Mouse (Mus musculus): Measurements from ENCODE around the gene Dlgap1.

DNA sequence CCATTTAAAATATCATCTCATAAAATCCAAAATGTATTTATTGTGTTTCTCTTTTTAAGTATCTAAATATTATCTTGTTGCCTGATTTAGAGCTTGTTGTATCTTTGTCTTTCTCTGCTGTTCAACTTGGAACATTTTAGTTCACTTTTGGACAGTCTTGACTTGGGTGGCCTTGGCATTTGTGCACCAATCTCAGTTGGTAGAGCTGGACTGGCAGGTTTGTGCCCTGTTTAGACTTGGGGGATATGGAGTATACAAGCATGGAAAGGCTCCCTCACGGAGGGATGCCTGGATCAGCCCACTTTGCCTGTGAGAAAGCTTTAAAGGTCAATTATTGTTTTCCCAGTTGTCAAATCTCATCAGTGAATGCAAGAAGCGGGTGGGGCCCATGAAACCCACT lies 27.5 kb downstream of the Dlgap1 start:
- TF ChIP-seq POLR2A (IDR thresholded peaks at IDR 0.05; ENCODE audit: extremely low read depth, insufficient read depth, low read length) (no peak), CTCF (IDR thresholded peaks at IDR 0.05; ENCODE audit: extremely low read depth, insufficient read depth, low read length) (no peak)
